Mouse (Mus musculus): Measurements from ENCODE around the gene Ryr3.

Gene Ryr3

GRCm38 (mm10) chr2:112910579-112910978, 306.3 kb downstream of the Ryr3 start:
- DNase-seq (ENCODE audit: low spot score): no peak

GRCm38 (mm10) chr2:112909142-112909541, 307.8 kb downstream of the Ryr3 start:
- DNase-seq (ENCODE audit: low spot score): no peak

GRCm38 (mm10) chr2:112900747-112901146, 316.1 kb downstream of the Ryr3 start:
- no peak for DNase-seq (ENCODE audit: low spot score)

GRCm38 (mm10) chr2:112884456-112885114, 332.3 kb downstream of the Ryr3 start:
- no peak for DNase-seq (ENCODE audit: low spot score)

DNA sequence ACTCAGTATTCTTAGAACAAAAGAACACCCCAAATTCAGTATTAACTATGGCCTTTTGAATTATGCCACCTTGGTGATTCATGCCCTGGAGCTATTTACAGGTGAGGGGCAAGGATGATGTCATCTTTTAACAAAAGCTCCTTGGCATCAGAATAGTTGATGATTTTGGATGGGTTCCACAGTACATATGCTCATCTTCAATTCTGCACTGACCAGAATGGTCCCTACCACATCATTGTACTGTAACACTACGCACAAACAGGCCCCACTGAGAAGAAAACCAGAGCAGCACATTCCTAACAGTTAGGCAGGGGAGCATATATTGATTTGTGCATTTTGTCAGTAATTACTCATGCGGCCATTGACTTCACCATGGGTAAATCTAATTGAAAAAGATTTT, 335.1 kb downstream of the Ryr3 start:
- no peak for DNase-seq (ENCODE audit: low spot score)

- no peak for DNase-seq (ENCODE audit: low spot score)
Observed at GRCm38 (mm10) chr2:112881376-112881775, 335.5 kb downstream of the Ryr3 start.

DNA sequence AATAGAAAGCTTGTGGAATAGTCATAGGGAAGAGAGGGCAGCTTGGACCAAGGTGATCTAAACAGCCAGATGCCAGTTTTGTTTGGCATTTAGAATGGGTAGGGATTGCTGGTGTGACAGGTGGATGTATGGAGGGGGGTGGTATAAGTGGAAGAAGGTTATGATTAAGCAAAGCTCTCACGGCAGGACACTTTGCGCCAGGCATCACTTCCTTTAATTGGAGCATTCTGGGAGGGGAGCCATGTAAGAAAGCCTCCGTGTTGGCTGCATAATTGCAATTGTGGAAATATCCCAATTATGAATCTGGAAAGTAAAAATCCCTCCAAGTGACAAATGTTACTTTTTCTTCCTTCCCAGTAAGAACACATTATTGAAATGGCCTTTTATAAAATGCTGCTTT, 339.5 kb downstream of the Ryr3 start:
- DNase-seq (ENCODE audit: low spot score): no peak

DNA sequence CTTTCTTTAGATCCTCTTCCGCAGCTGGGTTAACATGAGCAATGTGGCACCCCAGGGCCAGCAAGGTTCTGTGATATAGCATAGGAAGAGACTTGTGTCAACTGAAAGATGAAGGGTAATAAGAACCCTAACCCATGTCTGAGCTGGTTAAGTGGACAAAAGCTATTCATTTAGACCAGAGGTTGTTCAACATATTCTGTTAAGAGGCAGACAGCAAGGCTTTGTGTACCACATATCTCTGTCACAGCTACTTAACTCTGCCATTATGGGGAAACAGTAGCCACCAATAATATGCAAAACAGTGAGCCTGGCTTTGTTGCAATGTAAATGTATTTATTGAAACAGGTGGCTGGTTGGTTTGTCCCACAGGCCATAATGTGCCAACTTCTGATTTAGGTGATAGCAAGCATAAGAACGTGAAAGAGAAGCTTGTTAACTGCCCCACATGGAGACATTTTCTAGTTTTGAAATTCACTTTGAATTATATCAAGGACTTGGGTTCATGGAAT, 350.8 kb downstream of the Ryr3 start:
- no peak for DNase-seq (ENCODE audit: low spot score)

- DNase-seq (ENCODE audit: low spot score): no peak
Observed at GRCm38 (mm10) chr2:112861792-112862191, 355.1 kb downstream of the Ryr3 start.

- no peak for DNase-seq (ENCODE audit: low spot score)
Observed at GRCm38 (mm10) chr2:112845583-112846512, 371.0 kb downstream of the Ryr3 start.

DNA sequence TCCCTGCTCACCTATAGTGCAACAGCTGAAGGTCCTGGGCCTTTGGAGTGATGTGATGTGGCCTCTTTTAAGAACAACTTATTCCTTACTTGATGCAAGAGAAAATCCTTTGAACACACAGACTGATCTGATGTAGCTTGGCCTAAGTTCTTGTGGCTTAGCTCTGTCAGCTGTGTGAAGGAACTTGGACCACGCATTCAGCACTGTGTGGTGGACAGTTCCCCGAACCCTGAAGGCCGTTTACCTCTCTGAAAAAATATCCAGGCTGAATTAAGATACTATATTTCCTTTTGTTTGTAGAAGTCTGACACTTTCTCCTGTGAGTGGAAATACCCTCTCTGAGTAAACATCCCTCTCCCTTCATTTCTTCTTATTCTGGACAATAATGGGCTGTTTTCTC, 374.0 kb downstream of the Ryr3 start:
- DNase-seq (ENCODE audit: low spot score): no peak

DNA sequence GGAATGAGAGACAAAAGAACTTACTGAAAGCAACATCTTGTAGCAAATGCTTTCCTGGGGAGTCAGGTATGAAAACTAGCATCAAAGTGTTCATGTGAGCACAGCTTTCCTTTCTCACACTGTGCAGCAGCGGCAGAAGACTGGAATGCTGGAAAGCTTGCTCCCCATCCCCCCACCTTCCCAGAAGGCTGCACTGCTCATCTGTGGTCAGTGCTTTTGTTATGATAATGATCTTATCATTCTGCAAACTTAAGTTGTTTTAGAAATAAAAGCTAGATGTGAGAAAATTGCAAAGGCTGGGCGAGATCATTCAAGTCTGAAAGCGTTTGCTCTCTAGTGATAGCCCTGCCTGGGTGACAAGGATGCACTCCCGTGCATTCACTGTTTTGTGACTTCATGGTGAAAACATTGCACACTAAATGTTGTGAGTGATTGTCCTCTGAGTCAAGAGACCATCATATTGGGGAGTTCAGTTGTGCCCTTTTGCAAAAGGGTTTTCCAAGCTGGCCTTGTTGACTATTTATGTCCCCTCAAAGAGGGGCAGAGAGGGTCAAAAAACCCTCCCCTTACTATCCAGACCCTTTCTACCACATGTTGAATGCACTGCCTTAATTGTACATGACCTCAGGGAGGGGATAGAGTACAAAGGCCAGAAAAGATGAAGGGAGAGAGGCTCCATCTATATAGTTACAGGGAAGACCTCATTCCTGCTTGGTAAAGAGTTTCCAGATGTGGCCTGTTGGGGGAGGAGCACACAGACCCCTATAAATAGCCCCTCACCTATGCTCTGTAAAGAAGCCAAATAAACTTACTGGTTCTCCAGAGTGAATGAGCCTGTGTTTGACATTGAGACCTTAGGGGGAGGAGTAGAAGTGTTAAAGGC, 385.2 kb downstream of the Ryr3 start:
- no peak for DNase-seq (ENCODE audit: low spot score)

- no peak for DNase-seq (ENCODE audit: low spot score)
Observed at GRCm38 (mm10) chr2:112826571-112826970, 390.3 kb downstream of the Ryr3 start.

DNA sequence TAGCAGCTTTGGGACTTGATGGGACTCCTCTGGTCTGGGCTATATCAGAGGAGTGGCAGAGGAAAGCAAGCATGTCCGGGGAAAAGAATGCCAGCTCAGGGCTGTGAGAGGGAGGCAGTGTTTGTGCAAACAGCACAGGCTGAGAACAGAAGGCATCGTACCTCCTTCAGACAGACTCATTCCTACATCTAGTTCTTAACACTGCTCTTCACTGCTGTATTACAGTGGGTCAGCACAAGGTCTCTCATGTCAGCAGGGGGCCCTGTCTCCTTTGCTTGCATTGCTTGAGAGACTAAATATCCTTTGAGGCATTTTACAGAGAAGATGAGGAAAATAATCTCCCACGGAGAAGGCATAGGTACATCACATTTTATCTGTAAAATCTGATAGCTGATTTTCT, 394.2 kb downstream of the Ryr3 start:
- DNase-seq (ENCODE audit: low spot score): no peak

DNA sequence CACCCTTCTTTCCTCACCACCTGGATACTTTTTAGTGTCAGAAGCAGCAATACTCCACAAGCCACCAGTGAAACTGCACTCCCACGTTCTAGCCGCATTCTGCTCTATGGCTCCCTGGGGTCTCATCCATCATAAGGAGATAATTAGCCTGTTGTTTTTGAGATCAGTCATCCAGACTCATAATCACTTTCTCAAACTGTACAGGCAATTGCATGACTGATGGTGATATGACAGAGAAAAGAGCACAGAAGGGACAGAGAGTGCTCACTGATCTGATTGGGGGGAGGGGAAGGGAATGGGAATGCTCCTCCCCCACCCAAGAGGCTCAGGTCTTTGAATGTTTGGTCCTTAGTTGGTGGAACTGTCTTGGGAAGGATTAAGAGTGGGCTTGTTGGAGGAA, 397.8 kb downstream of the Ryr3 start:
- DNase-seq (ENCODE audit: low spot score): no peak

- no peak for DNase-seq (ENCODE audit: low spot score)
Observed at GRCm38 (mm10) chr2:112816976-112817375, 399.9 kb downstream of the Ryr3 start.

GRCm38 (mm10) chr2:112815960-112816359, 400.9 kb downstream of the Ryr3 start:
- DNase-seq (ENCODE audit: low spot score): no peak

DNA sequence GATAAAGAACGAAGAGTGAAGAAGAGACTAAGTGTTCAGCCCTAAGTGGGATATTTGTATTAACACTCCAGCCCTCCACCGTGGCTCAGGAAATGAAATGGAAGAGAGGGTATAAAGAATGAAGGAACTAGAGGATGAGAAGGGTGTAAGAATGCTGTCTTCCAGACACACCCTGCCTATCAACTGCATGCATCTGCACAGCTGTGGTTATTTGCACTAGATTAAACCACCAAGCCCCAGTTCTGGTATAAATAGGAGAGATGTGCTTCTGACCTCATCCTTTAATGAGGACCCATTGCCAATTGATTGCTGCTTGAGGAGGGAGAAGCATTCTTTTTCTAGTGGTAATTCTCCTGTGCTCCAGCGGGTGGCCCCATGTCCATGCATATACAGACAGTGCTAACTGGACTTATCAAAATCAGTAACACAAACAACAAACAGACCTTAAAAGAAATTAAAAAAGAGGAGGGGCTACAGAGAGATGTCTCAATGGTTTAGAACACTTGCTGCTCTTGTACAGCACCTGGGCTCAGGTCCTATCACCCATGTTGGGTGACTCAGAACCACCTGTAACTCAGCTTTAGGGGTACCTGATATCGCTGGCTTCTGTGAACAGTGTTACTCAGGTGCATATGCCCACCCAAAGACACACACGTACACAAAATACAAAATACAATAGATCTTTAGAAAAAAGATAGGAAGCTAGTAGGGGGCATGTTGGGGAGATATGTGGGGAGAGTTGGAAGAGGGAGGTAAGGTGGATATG, 404.1 kb downstream of the Ryr3 start:
- no peak for DNase-seq (ENCODE audit: low spot score)

- DNase-seq (ENCODE audit: low spot score): no peak
Observed at GRCm38 (mm10) chr2:112806015-112806414, 410.9 kb downstream of the Ryr3 start.

DNA sequence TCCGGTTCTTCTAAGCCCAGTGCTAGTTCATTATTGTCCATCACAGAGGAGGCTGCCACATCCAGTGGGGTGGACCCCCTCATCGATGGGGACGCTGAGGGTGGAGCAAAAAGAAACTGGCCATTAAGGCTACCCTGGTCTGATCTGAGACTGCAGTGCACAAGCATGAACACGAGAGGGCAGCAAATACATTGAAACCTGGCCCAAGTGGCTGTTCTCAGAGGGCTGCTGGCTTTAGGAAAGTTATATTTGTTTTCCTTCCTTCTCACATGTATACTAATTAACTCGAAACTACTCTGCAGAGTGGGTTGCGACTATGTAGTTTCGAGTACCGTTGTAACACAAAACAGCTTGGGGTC, 416.9 kb downstream of the Ryr3 start:
- peak; percentile 44 for DNase-seq (ENCODE audit: low spot score)

GRCm38 (mm10) chr2:112799351-112799994, 417.4 kb downstream of the Ryr3 start:
- no peak for DNase-seq (ENCODE audit: low spot score)

Data from urinary bladder, postnatal 25 days (tissue).